Mouse (Mus musculus) kidney, postnatal 36 days (tissue): ENCODE data around the gene Cd209d.
"Not testable (repeated sequence)": the region's sequence is repeated elsewhere in the genome, so short reads cannot be mapped to it uniquely, and the experiment has no call there.

Experiments
- DNase-seq, 2 experiments: peaks; one replicate each; pipeline ENCODE4 v3.0.0; 2021 to 2022; ENCODE audit warnings: mixed read lengths in 2 of 2

Cd209d gene

DNA sequence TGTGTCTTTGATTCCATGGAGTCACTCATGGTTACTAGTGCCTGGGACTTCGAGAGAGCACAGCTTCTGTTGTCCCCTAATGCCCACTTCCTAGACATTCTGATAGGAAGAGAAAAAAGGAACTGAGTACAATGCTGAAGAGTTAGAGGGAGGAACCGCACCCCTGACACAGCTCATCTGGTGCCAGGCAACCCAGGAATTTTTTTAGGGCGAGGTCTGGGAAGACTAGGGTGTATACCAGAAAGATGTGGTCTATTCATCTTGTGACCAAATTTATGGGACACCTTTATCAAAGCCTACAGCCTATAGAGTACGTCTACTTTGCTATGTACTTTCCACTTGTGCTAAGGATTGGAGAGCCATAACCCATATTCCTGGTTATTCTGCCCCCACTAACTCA lies at the start of gene Cd209d:
TSS of gene Cd209d (minus strand) at position 101 of the 400 bp plus-strand sequence.
- no peak for DNase-seq

DNA sequence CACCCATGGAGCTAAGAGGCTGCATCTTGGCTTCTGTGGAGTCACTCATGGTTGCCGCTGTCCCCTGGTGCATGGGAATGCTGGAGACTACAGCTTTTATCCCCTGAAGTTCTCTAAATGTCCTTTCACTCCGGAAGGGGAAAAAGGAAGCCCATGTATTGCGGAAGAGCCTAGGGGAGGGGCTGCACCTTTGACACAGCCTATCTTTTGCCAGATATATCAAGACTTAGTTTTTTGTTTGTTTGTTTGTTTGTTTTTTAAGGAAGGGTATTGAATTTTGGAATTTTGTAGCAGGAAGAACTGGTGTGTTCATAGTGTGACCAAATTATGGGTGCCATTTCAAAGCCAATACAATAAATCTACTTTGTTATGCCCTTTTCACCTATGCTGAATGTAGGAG lies 48.4 kb upstream of the Cd209d start, which contains the start of gene Cd209b:
TSS of gene Cd209b (minus strand) at position 101 of the 400 bp plus-strand sequence.
- DNase-seq, result no peak

DNA sequence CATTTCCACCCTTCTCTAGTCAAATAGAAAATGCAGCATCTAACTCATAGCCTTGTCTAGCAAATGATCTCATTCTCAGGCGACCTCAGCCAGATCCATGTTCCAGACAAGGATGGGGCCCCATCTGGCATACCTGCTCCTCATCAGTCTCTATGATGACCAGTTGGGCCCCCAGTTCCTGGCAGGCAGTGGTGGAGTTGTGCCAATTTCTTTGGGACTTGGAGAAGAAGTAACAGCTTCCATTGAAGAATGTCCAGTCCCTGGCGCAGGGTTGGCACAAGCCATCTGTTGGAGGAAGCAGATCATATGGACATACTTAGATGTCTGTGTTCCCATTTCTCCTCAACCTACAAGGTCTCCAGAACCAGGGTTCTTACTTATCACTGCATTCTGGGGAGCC lies 2.2 kb downstream of the Cd209d start:
- DNase-seq, result no peak

DNA sequence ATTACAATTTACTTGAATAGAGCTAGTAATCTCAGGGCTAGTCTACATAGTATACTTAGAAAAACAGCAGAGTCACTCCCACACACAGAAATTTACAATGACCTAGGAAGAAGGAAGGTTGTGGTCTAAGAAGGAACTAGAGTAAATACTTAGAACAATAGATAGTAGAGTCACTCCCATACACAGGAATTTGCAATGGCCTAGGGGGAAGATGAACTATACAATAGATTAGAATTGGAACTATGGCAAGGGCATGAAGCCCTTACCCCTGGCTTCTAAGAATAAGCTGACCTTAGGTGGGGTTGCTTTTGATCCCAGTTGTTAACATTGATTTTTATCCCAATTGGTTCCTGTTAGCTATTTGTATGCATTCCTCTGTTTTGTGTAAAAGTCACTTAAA lies 15.6 kb downstream of the Cd209d start:
- DNase-seq, result not testable (repeated sequence)

DNA sequence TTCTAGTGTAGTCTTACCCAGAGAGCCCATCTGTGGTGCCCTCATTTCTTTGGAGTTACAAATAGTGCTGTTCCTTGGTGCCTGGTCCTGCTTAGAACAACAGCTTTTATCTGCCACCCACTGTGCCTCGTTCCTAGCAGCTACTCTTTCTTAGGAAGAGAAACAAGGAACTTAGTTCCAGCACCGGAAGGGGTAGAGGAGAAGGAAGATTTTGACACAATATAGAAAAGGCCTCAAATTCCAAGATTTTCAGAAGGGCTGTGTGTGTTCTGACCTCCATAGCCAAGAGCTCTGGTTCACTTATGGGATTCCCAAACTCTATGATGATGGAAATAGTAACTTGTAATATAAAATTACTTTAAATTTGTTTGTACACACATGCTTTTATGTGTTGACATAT lies 24.1 kb downstream of the Cd209d start, which contains the start of gene Cd209e:
TSS of gene Cd209e (minus strand) at position 101 of the 400 bp plus-strand sequence.
- DNase-seq, result no peak
